Mouse (Mus musculus): ENCODE results near the gene Olfr960. TPM values are rescaled to one million over a fixed set of nuclear protein-coding genes. Genes with fewer than 3 reads are reported as not detected.

The Olfr960 gene
- polyA plus RNA-seq, 1 experiment: not detected

GRCm38 (mm10) chr9:39623783-39624182 is 2.6 kb downstream of the Olfr960 start:
- TF ChIP-seq CTCF (IDR thresholded peaks at IDR 0.05; ENCODE audit: borderline replicate concordance, insufficient read depth, low read length): no peak
- no peak for TF ChIP-seq POLR2A (IDR thresholded peaks at IDR 0.05; ENCODE audit: low read depth, low read length)
- H3K4me1 ChIP-seq (ENCODE audit: control insufficient read depth, insufficient read depth, low read length): no peaks in the 10 kb centered on the region
- no peak overlapping the region for H3K27ac ChIP-seq (ENCODE audit: insufficient read depth, low read length)
- no peak overlapping the region for H3K4me3 ChIP-seq (ENCODE audit: insufficient read depth, low read length)

- Histone ChIP-seq H3K4me1 (ENCODE audit: control insufficient read depth, insufficient read depth, low read length) (no peaks in the 10 kb centered on the region), H3K4me3 (ENCODE audit: insufficient read depth, low read length) (no peak overlapping the region), H3K27ac (ENCODE audit: insufficient read depth, low read length) (no peak overlapping the region)
- no peak for TF ChIP-seq CTCF (IDR thresholded peaks at IDR 0.05; ENCODE audit: borderline replicate concordance, insufficient read depth, low read length)
- no peak for TF ChIP-seq POLR2A (IDR thresholded peaks at IDR 0.05; ENCODE audit: low read depth, low read length)
These were observed 3.5 kb downstream of the Olfr960 start for GRCm38 (mm10) chr9:39624711-39625110.

GRCm38 (mm10) chr9:39629069-39629468 is 7.9 kb downstream of the Olfr960 start:
- no peak overlapping the region for H3K27ac ChIP-seq (ENCODE audit: insufficient read depth, low read length)
- H3K4me3 ChIP-seq (ENCODE audit: insufficient read depth, low read length): no peak overlapping the region
- no peak for TF ChIP-seq POLR2A (IDR thresholded peaks at IDR 0.05; ENCODE audit: low read depth, low read length)
- no peaks in the 10 kb centered on the region for H3K4me1 ChIP-seq (ENCODE audit: control insufficient read depth, insufficient read depth, low read length)

- TF ChIP-seq CTCF (IDR thresholded peaks at IDR 0.05; ENCODE audit: borderline replicate concordance, insufficient read depth, low read length): no peak
- no peak for TF ChIP-seq POLR2A (IDR thresholded peaks at IDR 0.05; ENCODE audit: low read depth, low read length)
- Histone ChIP-seq H3K27ac (ENCODE audit: insufficient read depth, low read length) (no peak overlapping the region), H3K4me1 (ENCODE audit: control insufficient read depth, insufficient read depth, low read length) (no peaks in the 10 kb centered on the region), H3K4me3 (ENCODE audit: insufficient read depth, low read length) (no peak overlapping the region)
These were observed 12.9 kb downstream of the Olfr960 start for GRCm38 (mm10) chr9:39633913-39634594.

- Histone ChIP-seq H3K4me3 (ENCODE audit: insufficient read depth, low read length) (no peak within 1 kb of the TSS), H3K4me1 (ENCODE audit: control insufficient read depth, insufficient read depth, low read length) (no peaks in the 10 kb centered on the region), H3K27ac (ENCODE audit: insufficient read depth, low read length) (no peak within 1 kb of the TSS)
- no peak for TF ChIP-seq POLR2A (IDR thresholded peaks at IDR 0.05; ENCODE audit: low read depth, low read length)
- TF ChIP-seq CTCF (IDR thresholded peaks at IDR 0.05; ENCODE audit: borderline replicate concordance, insufficient read depth, low read length): no peak
These were observed 23.6 kb downstream of the Olfr960 start, which contains the start of gene Olfr961 for GRCm38 (mm10) chr9:39644785-39645184. TSS of gene Olfr961 (plus strand) at chr9:39645085.

GRCm38 (mm10) chr9:39647382-39647781 is 26.2 kb downstream of the Olfr960 start:
- Histone ChIP-seq H3K27ac (ENCODE audit: insufficient read depth, low read length) (no peak overlapping the region), H3K4me1 (ENCODE audit: control insufficient read depth, insufficient read depth, low read length) (no peaks in the 10 kb centered on the region), H3K4me3 (ENCODE audit: insufficient read depth, low read length) (no peak overlapping the region)
- no peak for TF ChIP-seq POLR2A (IDR thresholded peaks at IDR 0.05; ENCODE audit: low read depth, low read length)
- TF ChIP-seq CTCF (IDR thresholded peaks at IDR 0.05; ENCODE audit: borderline replicate concordance, insufficient read depth, low read length): no peak

- no peak for TF ChIP-seq POLR2A (IDR thresholded peaks at IDR 0.05; ENCODE audit: low read depth, low read length)
- no peak for TF ChIP-seq CTCF (IDR thresholded peaks at IDR 0.05; ENCODE audit: borderline replicate concordance, insufficient read depth, low read length)
- Histone ChIP-seq H3K27ac (ENCODE audit: insufficient read depth, low read length) (no peak overlapping the region), H3K4me1 (ENCODE audit: control insufficient read depth, insufficient read depth, low read length) (no peaks in the 10 kb centered on the region), H3K4me3 (ENCODE audit: insufficient read depth, low read length) (no peak overlapping the region)
These were observed 33.7 kb downstream of the Olfr960 start for GRCm38 (mm10) chr9:39654756-39655396.

- Histone ChIP-seq H3K4me1 (ENCODE audit: control insufficient read depth, insufficient read depth, low read length) (no peaks in the 10 kb centered on the region), H3K4me3 (ENCODE audit: insufficient read depth, low read length) (no peak within 1 kb of the TSS), H3K27ac (ENCODE audit: insufficient read depth, low read length) (no peak within 1 kb of the TSS)
- TF ChIP-seq CTCF (IDR thresholded peaks at IDR 0.05; ENCODE audit: borderline replicate concordance, insufficient read depth, low read length) (no peak), POLR2A (IDR thresholded peaks at IDR 0.05; ENCODE audit: low read depth, low read length) (no peak)
These were observed 45.7 kb downstream of the Olfr960 start, which contains the start of gene Olfr963 for GRCm38 (mm10) chr9:39666905-39667304. TSS of gene Olfr963 (plus strand) at chr9:39667205.

- Histone ChIP-seq H3K4me1 (ENCODE audit: control insufficient read depth, insufficient read depth, low read length) (no peaks in the 10 kb centered on the region), H3K27ac (ENCODE audit: insufficient read depth, low read length) (no peak overlapping the region), H3K4me3 (ENCODE audit: insufficient read depth, low read length) (no peak overlapping the region)
- TF ChIP-seq CTCF (IDR thresholded peaks at IDR 0.05; ENCODE audit: borderline replicate concordance, insufficient read depth, low read length) (no peak), POLR2A (IDR thresholded peaks at IDR 0.05; ENCODE audit: low read depth, low read length) (no peak)
These were observed 48.5 kb downstream of the Olfr960 start for GRCm38 (mm10) chr9:39669723-39670122.

Other genes starting within 250 kb of the Olfr960 start
- gene Olfr951, start 234.0 kb upstream of the Olfr960 start, polyA plus RNA-seq (2011; ENCODE audit: insufficient read length, low read depth, missing spikeins): not detected in 2 replicates
- gene Olfr952, start 194.2 kb upstream of the Olfr960 start, polyA plus RNA-seq (2011; ENCODE audit: insufficient read length, low read depth, missing spikeins): not detected in 2 replicates
- not detected in 2 replicates for gene Olfr954, start 164.7 kb upstream of the Olfr960 start, polyA plus RNA-seq (2011; ENCODE audit: insufficient read length, low read depth, missing spikeins)
- not detected in 2 replicates for gene Olfr955, start 149.4 kb upstream of the Olfr960 start, polyA plus RNA-seq (2011; ENCODE audit: insufficient read length, low read depth, missing spikeins)
- gene Olfr44, start 127.4 kb upstream of the Olfr960 start, polyA plus RNA-seq (2011; ENCODE audit: insufficient read length, low read depth, missing spikeins): not detected in 2 replicates
- not detected in 2 replicates for gene Olfr957, start 105.6 kb upstream of the Olfr960 start, polyA plus RNA-seq (2011; ENCODE audit: insufficient read length, low read depth, missing spikeins)
- gene Olfr958, start 67.3 kb upstream of the Olfr960 start, polyA plus RNA-seq (2011; ENCODE audit: insufficient read length, low read depth, missing spikeins): not detected in 2 replicates
- not detected in 2 replicates for gene Olfr959, start 45.8 kb upstream of the Olfr960 start, polyA plus RNA-seq (2011; ENCODE audit: insufficient read length, low read depth, missing spikeins)
- gene AW551984, start 17.0 kb upstream of the Olfr960 start, polyA plus RNA-seq (2011; ENCODE audit: insufficient read length, low read depth, missing spikeins): 27.0 and 64.8 TPM in 2 replicates
- not detected in 2 replicates for gene Olfr148, start 10.7 kb upstream of the Olfr960 start, polyA plus RNA-seq (2011; ENCODE audit: insufficient read length, low read depth, missing spikeins)
- not detected in 2 replicates for gene Olfr961, start 23.7 kb downstream of the Olfr960 start, polyA plus RNA-seq (2011; ENCODE audit: insufficient read length, low read depth, missing spikeins)
- not detected in 2 replicates for gene Olfr963, start 45.8 kb downstream of the Olfr960 start, polyA plus RNA-seq (2011; ENCODE audit: insufficient read length, low read depth, missing spikeins)
- gene Olfr149, start 85.7 kb downstream of the Olfr960 start, polyA plus RNA-seq (2011; ENCODE audit: insufficient read length, low read depth, missing spikeins): not detected in 2 replicates
- gene Olfr965, start 90.0 kb downstream of the Olfr960 start, polyA plus RNA-seq (2011; ENCODE audit: insufficient read length, low read depth, missing spikeins): not detected in 2 replicates
- gene Olfr150, start 109.6 kb downstream of the Olfr960 start, polyA plus RNA-seq (2011; ENCODE audit: insufficient read length, low read depth, missing spikeins): not detected in 2 replicates
- not detected in 2 replicates for gene Olfr967, start 124.9 kb downstream of the Olfr960 start, polyA plus RNA-seq (2011; ENCODE audit: insufficient read length, low read depth, missing spikeins)
- not detected in 2 replicates for gene Olfr968, start 161.9 kb downstream of the Olfr960 start, polyA plus RNA-seq (2011; ENCODE audit: insufficient read length, low read depth, missing spikeins)
- gene Olfr969, start 169.6 kb downstream of the Olfr960 start, polyA plus RNA-seq (2011; ENCODE audit: insufficient read length, low read depth, missing spikeins): not detected in 2 replicates
- not detected in 2 replicates for gene Olfr970, start 187.5 kb downstream of the Olfr960 start, polyA plus RNA-seq (2011; ENCODE audit: insufficient read length, low read depth, missing spikeins)
- gene Olfr971, start 215.5 kb downstream of the Olfr960 start, polyA plus RNA-seq (2011; ENCODE audit: insufficient read length, low read depth, missing spikeins): not detected in 2 replicates
- not detected in 2 replicates for gene Olfr972, start 245.0 kb downstream of the Olfr960 start, polyA plus RNA-seq (2011; ENCODE audit: insufficient read length, low read depth, missing spikeins)